Mouse (Mus musculus): ENCODE measurements around the gene Rprd1b. TPM values are rescaled to one million over a fixed set of nuclear protein-coding genes. Genes with fewer than 3 reads are reported as not detected.

Rprd1b gene
- polyA plus RNA-seq, 1 experiment, result 20.8 TPM

GRCm38 (mm10) chr2:157998817-157999216, 29.5 kb upstream of the Rprd1b start:
- H3K4me3 ChIP-seq (ENCODE audit: insufficient read depth, low read length), result no peak overlapping the region
- no peak overlapping the region for H3K27ac ChIP-seq (ENCODE audit: insufficient read depth, low read length)
- TF ChIP-seq CTCF (IDR thresholded peaks at IDR 0.05; ENCODE audit: borderline replicate concordance, insufficient read depth, low read length), result no peak
- no peak for TF ChIP-seq POLR2A (IDR thresholded peaks at IDR 0.05; ENCODE audit: low read depth, low read length)
- H3K4me1 ChIP-seq (ENCODE audit: control insufficient read depth, insufficient read depth, low read length), result no peaks in the 10 kb centered on the region

- no peak overlapping the region for H3K27ac ChIP-seq (ENCODE audit: insufficient read depth, low read length)
- H3K4me3 ChIP-seq (ENCODE audit: insufficient read depth, low read length), result no peak overlapping the region
- H3K4me1 ChIP-seq (ENCODE audit: control insufficient read depth, insufficient read depth, low read length), result no peaks in the 10 kb centered on the region
- TF ChIP-seq POLR2A (IDR thresholded peaks at IDR 0.05; ENCODE audit: low read depth, low read length) (no peak), CTCF (IDR thresholded peaks at IDR 0.05; ENCODE audit: borderline replicate concordance, insufficient read depth, low read length) (no peak)
Observed at GRCm38 (mm10) chr2:158004620-158005019, 23.7 kb upstream of the Rprd1b start.

- TF ChIP-seq POLR2A (IDR thresholded peaks at IDR 0.05; ENCODE audit: low read depth, low read length) (no peak), CTCF (IDR thresholded peaks at IDR 0.05; ENCODE audit: borderline replicate concordance, insufficient read depth, low read length) (no peak)
- Histone ChIP-seq H3K4me3 (ENCODE audit: insufficient read depth, low read length) (no peak overlapping the region), H3K4me1 (ENCODE audit: control insufficient read depth, insufficient read depth, low read length) (no peaks in the 10 kb centered on the region), H3K27ac (ENCODE audit: insufficient read depth, low read length) (no peak overlapping the region)
Observed at GRCm38 (mm10) chr2:158005641-158006040, 22.7 kb upstream of the Rprd1b start.

GRCm38 (mm10) chr2:158009373-158009772, 18.9 kb upstream of the Rprd1b start:
- H3K4me3 ChIP-seq (ENCODE audit: insufficient read depth, low read length), result no peak overlapping the region
- no peaks in the 10 kb centered on the region; the same call in 1 of the 2 replicates for H3K4me1 ChIP-seq (ENCODE audit: control insufficient read depth, insufficient read depth, low read length)
- TF ChIP-seq CTCF (IDR thresholded peaks at IDR 0.05; ENCODE audit: borderline replicate concordance, insufficient read depth, low read length), result no peak

GRCm38 (mm10) chr2:158012608-158013007, 15.7 kb upstream of the Rprd1b start:
- H3K4me1 ChIP-seq (ENCODE audit: control insufficient read depth, insufficient read depth, low read length), result no peaks in the 10 kb centered on the region; the same call in 1 of the 2 replicates
- no peak overlapping the region for H3K27ac ChIP-seq (ENCODE audit: insufficient read depth, low read length)
- no peak for TF ChIP-seq POLR2A (IDR thresholded peaks at IDR 0.05; ENCODE audit: low read depth, low read length)
- TF ChIP-seq CTCF (IDR thresholded peaks at IDR 0.05; ENCODE audit: borderline replicate concordance, insufficient read depth, low read length), result no peak
- no peak overlapping the region for H3K4me3 ChIP-seq (ENCODE audit: insufficient read depth, low read length)

More at GRCm38 (mm10) chr2:158009373-158009772, 18.9 kb upstream of the Rprd1b start:
- H3K27ac ChIP-seq (ENCODE audit: insufficient read depth, low read length), result no peak overlapping the region

- no peak overlapping the region for H3K4me3 ChIP-seq (ENCODE audit: insufficient read depth, low read length)
- TF ChIP-seq POLR2A (IDR thresholded peaks at IDR 0.05; ENCODE audit: low read depth, low read length), result no peak
- no peak for TF ChIP-seq CTCF (IDR thresholded peaks at IDR 0.05; ENCODE audit: borderline replicate concordance, insufficient read depth, low read length)
- H3K27ac ChIP-seq (ENCODE audit: insufficient read depth, low read length), result no peak overlapping the region
- no peaks in the 10 kb centered on the region; the same call in 1 of the 2 replicates for H3K4me1 ChIP-seq (ENCODE audit: control insufficient read depth, insufficient read depth, low read length)
Observed at GRCm38 (mm10) chr2:158017330-158017729, 11.0 kb upstream of the Rprd1b start.

- peak overlapping the region; percentile 78 for H3K4me3 ChIP-seq (ENCODE audit: insufficient read depth, low read length)
- TF ChIP-seq CTCF (IDR thresholded peaks at IDR 0.05; ENCODE audit: borderline replicate concordance, insufficient read depth, low read length) (no peak), POLR2A (IDR thresholded peaks at IDR 0.05; ENCODE audit: low read depth, low read length) (no peak)
- peak overlapping the region; percentile 72 for H3K27ac ChIP-seq (ENCODE audit: insufficient read depth, low read length)
- peaks cover 8% of the 10 kb centered on the region; the same call in 1 of the 2 replicates for H3K4me1 ChIP-seq (ENCODE audit: control insufficient read depth, insufficient read depth, low read length)
Observed at GRCm38 (mm10) chr2:158027855-158028353, 393 bp upstream of the Rprd1b start.

GRCm38 (mm10) chr2:158030007-158030406, 1.7 kb downstream of the Rprd1b start:
- Histone ChIP-seq H3K4me1 (ENCODE audit: control insufficient read depth, insufficient read depth, low read length) (peaks cover 8% of the 10 kb centered on the region; the same call in 1 of the 2 replicates), H3K27ac (ENCODE audit: insufficient read depth, low read length) (no peak overlapping the region), H3K4me3 (ENCODE audit: insufficient read depth, low read length) (peak overlapping the region; percentile 78)
- TF ChIP-seq POLR2A (IDR thresholded peaks at IDR 0.05; ENCODE audit: low read depth, low read length) (no peak), CTCF (IDR thresholded peaks at IDR 0.05; ENCODE audit: borderline replicate concordance, insufficient read depth, low read length) (no peak)

GRCm38 (mm10) chr2:158035813-158036212, 7.5 kb downstream of the Rprd1b start:
- Histone ChIP-seq H3K27ac (ENCODE audit: insufficient read depth, low read length) (no peak overlapping the region), H3K4me3 (ENCODE audit: insufficient read depth, low read length) (no peak overlapping the region), H3K4me1 (ENCODE audit: control insufficient read depth, insufficient read depth, low read length) (no peaks in the 10 kb centered on the region)
- TF ChIP-seq POLR2A (IDR thresholded peaks at IDR 0.05; ENCODE audit: low read depth, low read length), result no peak
- no peak for TF ChIP-seq CTCF (IDR thresholded peaks at IDR 0.05; ENCODE audit: borderline replicate concordance, insufficient read depth, low read length)

GRCm38 (mm10) chr2:158036408-158036807, 8.1 kb downstream of the Rprd1b start:
- no peak for TF ChIP-seq POLR2A (IDR thresholded peaks at IDR 0.05; ENCODE audit: low read depth, low read length)
- no peak for TF ChIP-seq CTCF (IDR thresholded peaks at IDR 0.05; ENCODE audit: borderline replicate concordance, insufficient read depth, low read length)
- no peak overlapping the region for H3K4me3 ChIP-seq (ENCODE audit: insufficient read depth, low read length)
- no peak overlapping the region for H3K27ac ChIP-seq (ENCODE audit: insufficient read depth, low read length)
- no peaks in the 10 kb centered on the region for H3K4me1 ChIP-seq (ENCODE audit: control insufficient read depth, insufficient read depth, low read length)
